In genomic region chr8:126845530-126846187, GRCm38 (mm10) we compare ENCODE assay signal across 17 mouse cellular contexts.
DNase-seq lines count a peak whose midpoint lies in the region; ATAC-seq and TF ChIP-seq lines count a peak whose summit lies in the region.
"Had no signal": no experiment of that assay in that cellular context is flagged by ENCODE, and none has a peak within 500 bp of the region (broad histone marks: within the 10 kb centered on the region; RNA-seq: fewer than 3 reads in every experiment).

No protein-coding gene starts in this region.

- no peak overlapping the region for H3K4me2 ChIP-seq in heart, embryonic 16.5 days (ENCODE audit: low read depth, low read length)
- no peak overlapping the region for H3K4me2 ChIP-seq in lung, embryonic 16.5 days (ENCODE audit: low read depth, low read length)
- no peak overlapping the region for H3K4me2 ChIP-seq in forebrain, embryonic 15.5 days (replicated peaks)
- H3K4me2 ChIP-seq: heart, embryonic 15.5 days; limb, embryonic 15.5 days; midbrain, embryonic 11.5 days had no signal

- no peak for ATAC-seq in heart, embryonic 16.5 days (replicated peaks; ENCODE audit: extremely low read depth, insufficient read depth, low FRiP score)
- no peak for ATAC-seq in lung, embryonic 16.5 days (ENCODE audit: low read depth)
- peak; percentile 3; the same call in 1 of the 2 replicates for ATAC-seq in neutrophil, adult 5-6 weeks (ENCODE audit: extremely low read depth, insufficient number of reproducible peaks, low FRiP score, poor library complexity, severe bottlenecking)
- no peak for ATAC-seq in forebrain, embryonic 15.5 days (replicated peaks)
- ATAC-seq: forebrain, postnatal 0 days; hindbrain, postnatal 0 days had no signal

- H3K27ac ChIP-seq in heart, embryonic 16.5 days (ENCODE audit: low read length), result peak overlapping the region; percentile 28; the same call in 1 of the 2 replicates
- peak overlapping the region; percentile 85 for H3K27ac ChIP-seq in lung, embryonic 16.5 days (ENCODE audit: low read length)
- peak overlapping the region; percentile 83 for H3K27ac ChIP-seq in bone marrow macrophage, adult 2 months (ENCODE audit: insufficient read depth, low read depth, low read length)
- H3K27ac ChIP-seq in forebrain, embryonic 15.5 days (replicated peaks), result no peak overlapping the region
- H3K27ac ChIP-seq: heart, embryonic 15.5 days; hindbrain, postnatal 0 days; kidney, postnatal 0 days; limb, embryonic 15.5 days had no signal

- H3K9me3 ChIP-seq in heart, embryonic 16.5 days (replicated peaks; ENCODE audit: control insufficient read depth, low read length), result no peaks in the 10 kb centered on the region
- H3K9me3 ChIP-seq in lung, embryonic 16.5 days (ENCODE audit: control insufficient read depth, low read length), result no peaks in the 10 kb centered on the region
- no peaks in the 10 kb centered on the region for H3K9me3 ChIP-seq in forebrain, embryonic 15.5 days
- H3K9me3 ChIP-seq: heart, embryonic 15.5 days; limb, embryonic 15.5 days had no signal

- peaks cover 22% of the 10 kb centered on the region for H3K4me1 ChIP-seq in heart, embryonic 16.5 days (ENCODE audit: control insufficient read depth, insufficient read depth, low read length)
- peaks cover 42% of the 10 kb centered on the region for H3K4me1 ChIP-seq in lung, embryonic 16.5 days (replicated peaks; ENCODE audit: control insufficient read depth, insufficient read depth, low read length)
- H3K4me1 ChIP-seq in bone marrow macrophage, adult 2 months (ENCODE audit: control insufficient read depth, insufficient read depth, low read length), result peaks cover 66% of the 10 kb centered on the region
- H3K4me1 ChIP-seq in forebrain, embryonic 15.5 days, result no peaks in the 10 kb centered on the region

- H3K27me3 ChIP-seq in heart, embryonic 16.5 days (ENCODE audit: control insufficient read depth, insufficient read depth, low read length), result no peaks in the 10 kb centered on the region
- H3K27me3 ChIP-seq in lung, embryonic 16.5 days (ENCODE audit: control insufficient read depth, insufficient read depth, low read depth, low read length), result no peaks in the 10 kb centered on the region
- no peaks in the 10 kb centered on the region for H3K27me3 ChIP-seq in forebrain, embryonic 15.5 days
- H3K27me3 ChIP-seq: heart, embryonic 15.5 days; limb, embryonic 15.5 days had no signal

- no peak overlapping the region for H3K4me3 ChIP-seq in heart, embryonic 16.5 days (ENCODE audit: low read length)
- H3K4me3 ChIP-seq in lung, embryonic 16.5 days (ENCODE audit: low read length), result no peak overlapping the region
- H3K4me3 ChIP-seq in bone marrow macrophage, adult 2 months (ENCODE audit: insufficient read depth, low read length), result 0 out of 2 replicates have a peak overlapping the region, but pooled peaks have one; percentile 2
- no peak overlapping the region for H3K4me3 ChIP-seq in forebrain, embryonic 15.5 days
- H3K4me3 ChIP-seq: heart, embryonic 15.5 days; limb, embryonic 15.5 days had no signal

- TF ChIP-seq POLR2A in bone marrow macrophage, adult 2 months (IDR thresholded peaks at IDR 0.05; ENCODE audit: borderline replicate concordance, low read depth, low read length), result no peak

- WGBS in heart, embryonic 16.5 days, result 81% methylated on average over 14 of the region's 14 CpGs
- 68% methylated on average over 14 of the region's 14 CpGs for WGBS in lung, embryonic 16.5 days
- 91% methylated on average over 14 of the region's 14 CpGs for WGBS in forebrain, embryonic 15.5 days

- TF ChIP-seq CTCF in bone marrow macrophage, adult 2 months (IDR thresholded peaks at IDR 0.05; ENCODE audit: low read depth, low read length), result no peak

- H3K9ac ChIP-seq in heart, embryonic 16.5 days (ENCODE audit: low read length), result no peak overlapping the region
- no peak overlapping the region for H3K9ac ChIP-seq in lung, embryonic 16.5 days (ENCODE audit: low read length)
- no peak overlapping the region for H3K9ac ChIP-seq in forebrain, embryonic 15.5 days (replicated peaks)
- H3K9ac ChIP-seq: forebrain, postnatal 0 days; heart, embryonic 15.5 days; limb, embryonic 15.5 days had no signal

- no peak for DNase-seq in heart, adult 8-10 months (ENCODE audit: low spot score)
- DNase-seq in lung, postnatal 10 days, result no peak
- no peak for DNase-seq in cerebellum, postnatal 14 days
- DNase-seq: adrenal gland, adult 8-10 months; forebrain, postnatal 0 days; gastrocnemius, postnatal 14 days; right cerebral cortex, postnatal 4 days had no signal

- H3K36me3 ChIP-seq in heart, embryonic 16.5 days (ENCODE audit: control insufficient read depth, insufficient read depth), result no peaks in the 10 kb centered on the region
- no peaks in the 10 kb centered on the region for H3K36me3 ChIP-seq in lung, embryonic 16.5 days (ENCODE audit: control insufficient read depth, insufficient read depth, low read length)
- H3K36me3 ChIP-seq in forebrain, embryonic 15.5 days, result no peaks in the 10 kb centered on the region
- H3K36me3 ChIP-seq: heart, embryonic 15.5 days; limb, embryonic 15.5 days had no signal
